ENCODE assay signal across 23 mouse cellular contexts in the genomic region with DNA sequence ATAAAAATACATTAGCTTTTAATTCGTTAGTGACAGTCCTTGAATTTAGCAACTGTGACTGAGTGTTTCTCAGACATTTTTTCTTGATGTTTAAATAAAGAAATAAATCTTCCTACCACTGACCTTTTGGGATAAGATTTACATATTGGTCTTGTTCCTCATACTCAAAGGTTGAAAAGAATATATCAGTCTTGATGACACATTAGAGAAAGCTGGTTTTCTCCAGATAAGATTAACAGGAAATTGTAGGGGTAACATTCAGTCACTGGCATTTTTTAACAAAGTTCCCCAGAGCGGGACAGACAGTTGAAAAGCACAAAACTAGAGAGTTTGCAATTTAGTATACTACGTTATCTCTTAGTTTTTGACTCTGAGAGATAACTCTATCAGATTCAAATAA. TPM values are rescaled to one million over a fixed set of nuclear protein-coding genes. Genes with fewer than 3 reads are reported as not detected.
DNase-seq lines count a peak whose midpoint lies in the region; TF ChIP-seq lines count a peak whose summit lies in the region.
"Had no signal": no experiment of that assay in that cellular context is flagged by ENCODE, and none has a peak within 500 bp of the region (broad histone marks: within the 10 kb centered on the region; RNA-seq: fewer than 3 reads in every experiment).

No protein-coding gene starts in this region.

- no peak overlapping the region for H3K9ac ChIP-seq in MEL (ENCODE audit: control insufficient read depth, low read depth, low read length, poor library complexity, severe bottlenecking)

- no peak overlapping the region for H3K4me3 ChIP-seq in MEL (ENCODE audit: control insufficient read depth in 1 of 2, insufficient read depth in 1 of 2, low read depth in 2 of 2, low read length in 2 of 2)

- H3K36me3 ChIP-seq in MEL (ENCODE audit: control insufficient read depth in 1 of 2, insufficient read depth in 2 of 2, low read length in 2 of 2) = peaks cover 0 to 7% of the 10 kb centered on the region in 2 experiments; a peak in 2 of 4 replicates
- H3K36me3 ChIP-seq: G1E had no signal

- no peaks in the 10 kb centered on the region for H3K9me3 ChIP-seq in MEL (replicated peaks; ENCODE audit: insufficient read depth, low read length)
- H3K9me3 ChIP-seq: G1E had no signal

- TF ChIP-seq POLR2A in MEL (IDR thresholded peaks at IDR 0.05; ENCODE audit: control insufficient read depth in 1 of 2, insufficient read depth in 1 of 2, low read depth in 1 of 2, low read length in 2 of 2, poor library complexity in 1 of 2) = no peak

- no peaks in the 10 kb centered on the region for H3K27me3 ChIP-seq in MEL (ENCODE audit: control insufficient read depth in 1 of 2, insufficient read depth in 2 of 2, low read length in 2 of 2)
- H3K27me3 ChIP-seq: CH12.LX, Patski had no signal

- no peak for TF ChIP-seq RAD21 in MEL (IDR thresholded peaks at IDR 0.05; ENCODE audit: low read depth, low read length)

- TF ChIP-seq EP300 in MEL (IDR thresholded peaks at IDR 0.05; ENCODE audit: low read depth in 1 of 2, low read length in 2 of 2) = peak; percentile 91 to 95

- no peak for TF ChIP-seq CTCF in MEL (IDR thresholded peaks at IDR 0.05 in 2 of 3, conservative IDR thresholded peaks at IDR 0.05 in 1 of 3; ENCODE audit: control insufficient read depth in 1 of 3, insufficient read depth in 1 of 3, low read depth in 2 of 3, low read length in 3 of 3, poor library complexity in 1 of 3, severe bottlenecking in 1 of 3)

- DNase-seq in kidney, adult 9 months = peak; percentile 3
- DNase-seq in kidney, postnatal 10 days = no peak
- DNase-seq in MEL (ENCODE audit: low read depth, low spot score) (peak; percentile 58), MEL-GATA-1-ER (ENCODE audit: extremely low read depth, low read depth) (peak; percentile 14), liver (no peak)
- no peak for DNase-seq in adrenal gland, adult 2 months
- DNase-seq: adrenal gland, adult 8-10 months; adrenal gland, postnatal 10 days; adrenal gland, postnatal 14 days; adrenal gland, postnatal 25 days; adrenal gland, postnatal 36 days; B cell, adult 2 months; cerebellum, adult 11 months; cerebellum, adult 11-12 months; cerebellum, adult 18-20 months; cerebellum, adult 2 months; cerebellum, adult 8-10 months; cerebellum, adult 9-10 months had no signal

- peaks cover 0 to 2% of the 10 kb centered on the region in 2 experiments; a peak in 2 of 4 replicates for H3K4me1 ChIP-seq in MEL (ENCODE audit: control insufficient read depth in 1 of 2, insufficient read depth in 2 of 2, low read length in 2 of 2)

- H3K79me2 ChIP-seq in MEL (ENCODE audit: control insufficient read depth, insufficient read depth, low read length, poor library complexity) = no peaks in the 10 kb centered on the region

- no peak overlapping the region for H3K27ac ChIP-seq in MEL (ENCODE audit: control insufficient read depth, low read depth, low read length)

TF ChIP-seq in MEL, 35 proteins besides CTCF, POLR2A, EP300 and RAD21:
- TF ChIP-seq POLR2AphosphoS5 (IDR thresholded peaks at IDR 0.05; ENCODE audit: borderline replicate concordance, low read depth, low read length) = no peak
- TF ChIP-seq TCF12 (IDR thresholded peaks at IDR 0.05; ENCODE audit: low read depth, low read length) = peak; percentile 81
- TF ChIP-seq CHD1 (IDR thresholded peaks at IDR 0.05; ENCODE audit: low read depth, low read length) = no peak
- no peak for TF ChIP-seq ZMIZ1 (IDR thresholded peaks at IDR 0.05; ENCODE audit: low read depth, low read length)
- peak; percentile 22; the same call in 1 of the 2 replicates for TF ChIP-seq MYC (IDR thresholded peaks at IDR 0.05; ENCODE audit: low read depth, low read length)
- no peak for TF ChIP-seq SIN3A (IDR thresholded peaks at IDR 0.05; ENCODE audit: low read length)
- TF ChIP-seq RCOR1 (IDR thresholded peaks at IDR 0.05; ENCODE audit: low read depth, low read length) = peak; percentile 89
- TF ChIP-seq GATA1 (IDR thresholded peaks at IDR 0.05; ENCODE audit: low read depth, low read length) = peak; percentile 92
- TF ChIP-seq ZKSCAN1 (IDR thresholded peaks at IDR 0.05; ENCODE audit: low read depth, low read length) = no peak
- TF ChIP-seq CHD2 (IDR thresholded peaks at IDR 0.05; ENCODE audit: low read length) = no peak
- 0 out of 2 replicates have a peak, but pooled peaks have one; percentile 40 for TF ChIP-seq ETS1 (IDR thresholded peaks at IDR 0.05; ENCODE audit: low read depth, low read length)

RNA-seq across cellular contexts. Expression of a gene that starts 39.4 kb away (rescaled TPM):
- total RNA-seq in MEL (2012; rRNA removed) = not detected in 2 replicates
- not detected for polyA plus RNA-seq in MEL (2012; ENCODE audit: insufficient read depth in 1 of 2, insufficient read length in 2 of 2, low read depth in 1 of 2, low replicate concordance in 2 of 2, missing spikeins in 1 of 2)
- 10 to 100 TPM; 10.8 to 12.4 TPM for total RNA-seq in adrenal gland, adult 2 months (2021)
- polyA plus RNA-seq in adrenal gland, adult 2 months (2012; rRNA removed) = 0.48 and 0.51 TPM in 2 replicates
- total RNA-seq: CH12.LX had no signal
- polyA plus RNA-seq: activated CD4-positive, CD25-positive, alpha-beta regulatory T cell, adult 4 months; CD4-positive, CD25-positive, alpha-beta regulatory T cell, adult 4 months; G1E had no signal

Comparison
In these comparisons a context has a peak if more than half of its experiments do, and no peak if none do; other contexts are left out.
1. DNase-seq: peak in kidney, adult 9 months (single experiment), MEL (single experiment) and MEL-GATA-1-ER (single experiment); none in kidney, postnatal 10 days (single experiment), liver (single experiment) and adrenal gland, adult 2 months (single experiment).
2. RNA of a gene that starts 39.4 kb away (total RNA-seq): 10.8 to 12.4 TPM in adrenal gland, adult 2 months; not detected in MEL; every median in the first group is over 10 times any median in the second.